Mouse (Mus musculus) layer of hippocampus, postnatal 10 days (tissue): ENCODE results near the gene Wdr45b. TPM values are rescaled to one million over a fixed set of nuclear protein-coding genes. Genes with fewer than 3 reads are reported as not detected.
"Not testable (repeated sequence)": the region's sequence is repeated elsewhere in the genome, so short reads cannot be mapped to it uniquely, and the experiment has no call there.

ENCODE experiments used
- DNase-seq, 2 experiments: peaks; one replicate each; pipeline ENCODE4 v3.0.0; 2021; ENCODE audit warnings: low spot score in 2 of 2
- microRNA-seq, 2 experiments: library from miRNA; unstranded; fragments of <30 nt; microRNA quantifications; one replicate each; pipeline ENCODE4 v1.2.0; 2021
- total RNA-seq, 2 experiments: library from RNA; stranded (reverse); gene quantifications; 2 replicates each; pipeline ENCODE4 v1.2.3; 2021

The Wdr45b gene
- total RNA-seq, 2 experiments from 2014 or later = 53.7 to 64.0 TPM

GRCm38 (mm10) chr11:121328619-121329018, 25.6 kb downstream of the Wdr45b start:
- no peak for DNase-seq

DNA sequence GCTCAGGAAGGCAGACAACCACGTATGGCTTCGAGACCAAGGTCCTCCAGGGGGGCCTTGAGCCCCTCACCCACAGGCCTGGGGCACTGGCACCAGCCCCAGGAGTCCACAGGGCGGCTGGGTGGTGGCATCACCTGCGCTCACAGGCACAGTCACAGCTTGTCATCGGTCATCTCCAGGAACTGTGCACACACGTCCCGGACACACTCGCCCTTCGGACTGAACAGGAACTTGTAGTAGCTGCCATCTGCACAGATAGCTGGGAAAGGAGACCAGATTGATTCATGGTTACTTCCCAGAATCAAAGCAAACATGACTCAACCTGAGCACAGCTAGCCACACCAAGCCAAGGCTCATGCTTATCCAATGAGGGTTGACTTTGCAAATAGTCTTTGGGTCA, 26.0 kb downstream of the Wdr45b start:
- DNase-seq = no peak

GRCm38 (mm10) chr11:121326681-121327080, 27.6 kb downstream of the Wdr45b start:
- no peak for DNase-seq

- DNase-seq = no peak
These were observed 28.2 kb downstream of the Wdr45b start for GRCm38 (mm10) chr11:121326034-121326433.

- not testable (repeated sequence) for DNase-seq
These were observed 46.5 kb downstream of the Wdr45b start for GRCm38 (mm10) chr11:121307712-121308111.

- DNase-seq = no peak
These were observed 47.6 kb downstream of the Wdr45b start for GRCm38 (mm10) chr11:121306608-121307007.

DNA sequence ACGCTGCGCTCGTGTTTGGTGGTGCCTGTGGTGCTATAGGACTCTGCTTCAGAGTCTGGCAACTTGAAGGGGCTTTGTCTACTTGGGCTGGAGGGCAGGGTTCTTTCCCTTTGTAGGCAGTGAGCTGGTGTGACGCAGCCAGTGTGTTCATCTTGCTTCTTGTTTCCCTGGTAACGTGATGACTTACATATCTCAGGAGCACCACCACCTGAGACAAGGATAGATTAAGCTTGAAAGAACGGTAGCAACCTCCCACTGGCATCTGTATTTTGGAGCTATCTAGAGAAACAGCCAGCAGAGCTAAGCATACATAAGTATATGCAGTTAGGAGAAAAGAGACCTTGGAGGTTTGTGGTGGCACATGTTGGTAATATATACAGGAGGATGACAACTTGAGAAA, 48.9 kb downstream of the Wdr45b start:
- no peak for DNase-seq

GRCm38 (mm10) chr11:121300265-121300664, 54.0 kb downstream of the Wdr45b start:
- DNase-seq = no peak

DNA sequence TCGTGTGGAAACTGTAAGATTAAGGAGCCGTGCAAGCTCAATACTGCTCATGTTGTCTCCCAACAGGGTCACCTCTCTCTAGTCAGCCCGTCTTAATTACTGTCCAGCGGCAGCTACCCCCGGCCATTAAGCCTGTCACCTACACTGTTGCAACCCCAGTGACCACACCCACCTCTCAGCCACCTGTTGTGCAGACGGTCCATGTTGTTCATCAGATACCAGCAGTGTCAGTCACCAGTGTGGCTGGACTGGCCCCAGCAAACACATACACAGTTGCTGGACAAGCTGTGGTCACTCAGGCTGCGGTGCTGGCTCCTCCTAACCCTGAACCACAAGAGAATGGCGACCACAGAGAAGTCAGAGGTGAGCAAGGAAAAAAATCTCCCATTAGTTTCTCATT, 55.8 kb downstream of the Wdr45b start:
- no peak for DNase-seq

DNA sequence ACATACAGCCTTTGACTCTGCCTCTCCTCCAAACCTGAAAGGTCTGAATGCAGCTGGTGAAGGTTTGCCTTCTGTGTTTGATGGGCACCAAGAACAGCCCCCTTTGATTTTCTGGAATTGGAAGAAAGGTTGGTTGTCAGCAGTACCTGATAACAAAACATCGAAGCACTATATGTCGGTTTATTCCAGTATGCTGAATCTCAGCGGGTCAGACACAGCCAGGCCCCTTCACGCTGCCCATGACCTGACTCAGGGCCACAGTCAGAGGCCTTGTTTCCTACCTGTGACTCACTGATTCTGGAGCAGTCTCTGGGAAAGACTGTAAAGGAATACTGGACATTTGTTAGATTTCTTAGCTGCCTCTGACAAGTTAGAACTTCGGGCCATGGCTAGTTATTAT, 59.5 kb downstream of the Wdr45b start:
- no peak for DNase-seq

DNA sequence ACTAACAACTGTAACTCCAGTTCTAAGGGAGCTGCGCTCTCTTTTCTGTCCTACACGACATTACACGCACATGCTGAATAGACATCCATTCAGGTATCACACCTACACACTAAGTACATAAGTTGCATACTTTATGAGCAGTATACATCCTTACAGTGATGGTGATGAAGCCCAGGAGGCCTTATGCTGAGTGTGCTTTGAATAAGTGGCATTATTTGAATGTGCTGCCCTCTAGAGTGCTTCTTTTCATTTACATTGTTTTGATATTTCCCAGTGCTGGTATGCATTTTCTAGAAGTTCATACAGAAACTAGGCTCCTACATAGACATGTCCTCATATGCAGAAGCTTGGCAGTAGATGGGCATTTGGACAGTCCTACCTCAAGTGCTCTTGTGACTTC, 64.4 kb downstream of the Wdr45b start:
- no peak for DNase-seq

DNA sequence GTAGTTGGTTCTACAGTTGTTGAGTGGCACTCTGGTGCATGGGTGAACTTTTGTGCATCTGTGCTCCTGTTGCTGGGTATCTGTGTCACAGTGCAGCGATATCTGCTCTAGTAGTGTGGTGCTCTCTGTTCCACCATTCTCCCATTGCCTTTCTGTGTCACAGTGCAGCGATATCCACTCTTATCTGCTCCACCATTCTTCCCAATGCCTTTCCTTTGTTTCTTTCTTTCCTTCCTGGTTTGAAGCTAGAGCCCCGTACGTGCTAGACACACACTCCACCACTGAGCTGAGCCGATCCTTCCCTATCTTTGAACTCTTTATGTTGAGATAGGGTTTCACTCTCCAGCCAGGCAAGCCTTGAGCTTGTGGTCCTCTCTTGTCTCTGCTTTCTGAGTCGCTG, 71.3 kb downstream of the Wdr45b start:
- DNase-seq = no peak

GRCm38 (mm10) chr11:121278011-121278410, 76.2 kb downstream of the Wdr45b start:
- DNase-seq = no peak

DNA sequence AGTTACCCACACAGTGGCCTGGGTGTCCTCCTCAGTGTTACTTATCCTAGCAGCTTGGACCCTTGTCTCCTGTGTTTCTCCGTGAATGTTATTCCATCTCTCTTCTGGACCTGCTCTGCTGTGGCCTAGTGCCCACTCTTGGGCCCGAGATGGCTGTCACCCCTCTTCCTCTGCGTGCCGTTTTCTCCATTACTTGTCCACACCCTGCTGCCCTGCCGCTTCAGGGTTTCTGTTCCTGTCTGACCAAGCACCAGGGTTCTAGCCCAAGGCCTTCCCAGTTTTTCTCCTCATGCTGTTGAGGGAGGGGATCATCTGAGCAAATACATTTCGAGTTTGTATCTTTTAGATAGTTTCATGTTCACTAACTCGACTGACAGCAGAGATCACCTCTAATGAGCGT, 76.7 kb downstream of the Wdr45b start:
- DNase-seq = no peak

Small RNA genes within 50 kb of the gene (microRNA-seq; reads per million reads assigned to microRNA genes)
- 0.67 to 1.2 reads per million in 2 experiments for gene Mir7236

Other genes with a start within 250 kb of the Wdr45b start
- not detected for gene Tex19.2, start 235.8 kb downstream of the Wdr45b start, total RNA-seq
- not detected for gene Tex19.1, start 208.3 kb downstream of the Wdr45b start, total RNA-seq
- gene Uts2r, start 194.2 kb downstream of the Wdr45b start, total RNA-seq = under 1 TPM; 0.41 to 0.45 TPM
- 10 to 100 TPM; 38.7 to 41.1 TPM for gene Hexdc, start 150.0 kb downstream of the Wdr45b start, total RNA-seq
- gene Ogfod3, start 149.7 kb downstream of the Wdr45b start, total RNA-seq = 1 to 10 TPM; 7.4 to 9.5 TPM
- gene Cybc1, start 125.1 kb downstream of the Wdr45b start, total RNA-seq = 10 to 100 TPM; 30.6 to 31.7 TPM
- gene Narf, start 117.2 kb downstream of the Wdr45b start, total RNA-seq = 10 to 100 TPM; 58.2 to 71.4 TPM
- gene Foxk2, start 94.5 kb downstream of the Wdr45b start, total RNA-seq = 100 to 1,000 TPM in 1 of 2 experiments, 10 to 100 TPM in 1; 93.6 to 102 TPM
- 10 to 100 TPM; 40.6 to 44.8 TPM for gene Rab40b, start 33.8 kb upstream of the Wdr45b start, total RNA-seq
- gene Fn3krp, start 67.0 kb upstream of the Wdr45b start, total RNA-seq = 10 to 100 TPM; 29.9 to 32.0 TPM
- 10 to 100 TPM; 12.2 to 16.4 TPM for gene Fn3k, start 80.5 kb upstream of the Wdr45b start, total RNA-seq
- gene Tbcd, start 97.5 kb upstream of the Wdr45b start, total RNA-seq = 10 to 100 TPM; 60.4 to 65.8 TPM
- not detected for gene Zfp750, start 164.9 kb upstream of the Wdr45b start, total RNA-seq